Mouse (Mus musculus): ENCODE measurements at regions not wholly inside any gene's neighbourhood (a gene's known extent, or its start where the extent isn't known, plus 50 kb on each side); places are given as distances from the start of the nearest gene placed in this dataset.
"Not testable (repeated sequence)": the region's sequence is repeated elsewhere in the genome, so short reads cannot be mapped to it uniquely, and the experiment has no call there.

GRCm38 (mm10) chr14:15868520-15868919, 380.6 kb upstream of the Ngly1 start:
- DNase-seq (ENCODE audit: low spot score) = no peak

- no peak for DNase-seq (ENCODE audit: low spot score)
These were observed 377.1 kb upstream of the Ngly1 start for GRCm38 (mm10) chr14:15872013-15872412.

- DNase-seq (ENCODE audit: low spot score) = no peak
These were observed 368.9 kb upstream of the Ngly1 start for GRCm38 (mm10) chr14:15880146-15880545.

DNA sequence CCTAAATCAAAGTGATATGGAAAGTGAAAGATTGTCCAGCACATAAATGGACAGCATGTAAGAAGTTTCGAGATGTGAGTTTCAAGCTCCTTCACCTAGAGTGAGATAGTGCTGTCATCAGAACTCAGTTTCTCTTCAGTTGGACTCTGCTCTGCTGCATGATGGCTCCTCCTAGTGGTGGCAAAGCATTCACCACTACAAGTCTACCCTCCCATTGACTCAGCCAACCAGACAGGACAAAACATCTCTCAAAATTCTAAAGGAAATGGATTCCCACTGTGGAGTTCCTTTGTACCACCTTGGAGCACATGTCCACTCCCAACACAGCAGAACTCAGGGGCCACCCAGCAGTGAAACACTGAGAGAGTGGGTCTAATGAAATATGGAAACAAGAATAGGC, 367.8 kb upstream of the Ngly1 start:
- peak; percentile 56 for DNase-seq (ENCODE audit: low spot score)

GRCm38 (mm10) chr14:15884641-15885340, 364.3 kb upstream of the Ngly1 start:
- no peak for DNase-seq (ENCODE audit: low spot score)

GRCm38 (mm10) chr14:15897098-15897497, 352.0 kb upstream of the Ngly1 start:
- DNase-seq (ENCODE audit: low spot score) = no peak

GRCm38 (mm10) chr14:15906429-15906828, 342.7 kb upstream of the Ngly1 start:
- not testable (repeated sequence) for DNase-seq (ENCODE audit: low spot score)

- DNase-seq (ENCODE audit: low spot score) = not testable (repeated sequence)
These were observed 335.9 kb upstream of the Ngly1 start for GRCm38 (mm10) chr14:15913206-15913605.

- DNase-seq (ENCODE audit: low spot score) = no peak
These were observed 334.9 kb upstream of the Ngly1 start for GRCm38 (mm10) chr14:15914176-15914575.

- DNase-seq (ENCODE audit: low spot score) = not testable (repeated sequence)
These were observed 324.4 kb upstream of the Ngly1 start for GRCm38 (mm10) chr14:15924676-15925075.

DNA sequence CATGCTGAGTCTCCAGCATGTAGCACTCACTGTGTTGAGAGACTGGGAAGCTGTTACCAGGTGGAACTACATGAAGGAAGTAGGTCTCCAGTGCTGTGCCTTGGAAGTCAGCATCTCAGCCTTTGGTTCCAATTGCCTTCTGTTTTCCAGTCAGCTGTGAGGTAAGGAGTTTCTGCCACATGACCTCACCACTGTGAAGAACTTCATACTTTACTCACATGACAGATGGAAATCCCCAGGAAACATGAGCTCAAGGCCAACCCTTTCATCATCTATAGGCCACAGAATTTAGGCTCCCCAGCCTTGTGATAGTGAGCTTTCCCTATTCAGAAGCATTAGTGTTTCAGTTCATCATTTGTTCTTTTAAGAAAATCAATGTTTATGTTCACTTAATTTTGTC, 314.4 kb upstream of the Ngly1 start:
- peak; percentile 17 for DNase-seq (ENCODE audit: low spot score)

- DNase-seq (ENCODE audit: low spot score) = no peak
These were observed 278.8 kb upstream of the Ngly1 start for GRCm38 (mm10) chr14:15970321-15970720.

GRCm38 (mm10) chr14:15970767-15971166, 278.3 kb upstream of the Ngly1 start:
- no peak for DNase-seq (ENCODE audit: low spot score)

DNA sequence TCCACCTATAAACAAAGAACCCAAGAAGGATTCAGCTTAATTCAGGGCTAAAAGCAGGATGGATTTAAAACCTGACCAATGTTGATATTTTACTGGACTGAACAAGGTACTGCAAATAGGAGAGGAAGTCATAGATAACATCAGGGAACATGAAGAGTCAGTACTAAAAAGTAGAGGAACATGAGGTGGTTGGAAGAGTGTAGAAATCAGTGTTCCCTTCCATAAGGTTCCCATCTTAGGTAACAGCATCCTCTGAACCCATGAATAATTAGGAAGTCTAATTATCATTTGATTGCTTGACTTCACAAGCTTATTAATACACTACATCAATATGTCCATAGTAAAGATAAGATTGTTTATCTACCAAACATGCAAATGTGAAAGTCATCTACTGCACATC, 277.8 kb upstream of the Ngly1 start:
- DNase-seq (ENCODE audit: low spot score) = no peak

DNA sequence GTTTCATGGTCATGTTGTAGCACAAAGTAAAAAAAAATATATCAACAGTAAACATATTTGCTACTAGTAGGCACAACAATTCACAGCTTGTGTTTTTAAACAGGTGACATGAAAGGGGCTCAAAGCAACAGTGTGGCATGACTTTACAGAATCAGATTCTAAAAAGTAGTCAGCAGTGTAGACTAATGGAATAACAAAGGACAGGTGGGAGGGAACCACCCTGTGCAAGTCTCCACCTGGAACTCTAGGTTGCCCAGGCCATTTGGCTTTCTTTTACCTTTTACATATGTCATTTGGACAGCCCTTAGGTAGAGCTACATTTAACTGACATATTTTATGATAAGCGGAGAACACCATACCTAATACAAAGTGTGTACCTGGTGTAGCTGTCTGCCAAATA, 271.7 kb upstream of the Ngly1 start:
- DNase-seq (ENCODE audit: low spot score) = no peak

DNA sequence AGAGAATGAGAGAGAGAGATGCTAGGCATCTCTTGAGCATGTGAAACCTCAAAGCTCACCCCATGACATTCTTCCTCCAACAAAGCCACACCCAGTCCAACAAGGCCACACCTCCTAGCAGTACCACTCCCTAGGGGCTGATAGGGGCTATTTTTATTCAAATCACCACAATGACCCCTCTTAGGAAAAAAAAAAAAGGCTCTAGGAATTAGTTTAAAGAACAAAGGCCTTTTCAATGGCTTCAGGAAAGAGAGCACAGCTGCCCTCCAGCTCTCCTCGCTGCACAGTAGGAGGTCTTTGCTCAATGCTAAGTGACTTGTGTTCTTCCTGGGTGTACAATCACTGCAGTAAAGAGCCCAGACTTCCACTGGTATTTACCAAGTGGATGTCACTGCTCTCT, 270.8 kb upstream of the Ngly1 start:
- DNase-seq (ENCODE audit: low spot score) = no peak

- no peak for DNase-seq (ENCODE audit: low spot score)
These were observed 243.7 kb upstream of the Ngly1 start for GRCm38 (mm10) chr14:16005409-16005808.

DNA sequence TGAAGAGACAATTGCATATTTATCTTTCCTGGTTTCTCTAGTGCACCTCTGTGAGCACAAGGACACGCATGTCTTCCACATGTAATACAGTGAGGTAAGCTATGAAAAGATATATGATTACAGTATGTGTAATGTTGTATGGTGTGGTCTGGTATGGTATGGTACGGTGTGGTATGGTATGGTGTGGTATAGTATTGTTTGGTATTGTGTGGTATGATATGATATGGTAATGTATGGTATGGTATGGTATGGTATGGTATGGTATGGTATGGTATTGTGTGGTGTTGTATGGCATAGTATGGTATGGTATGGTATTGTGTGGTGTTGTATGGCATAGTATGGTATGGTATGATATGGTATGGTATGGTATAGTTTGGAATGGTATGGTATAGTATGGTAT, 242.1 kb upstream of the Ngly1 start:
- no peak for DNase-seq (ENCODE audit: low spot score)

DNA sequence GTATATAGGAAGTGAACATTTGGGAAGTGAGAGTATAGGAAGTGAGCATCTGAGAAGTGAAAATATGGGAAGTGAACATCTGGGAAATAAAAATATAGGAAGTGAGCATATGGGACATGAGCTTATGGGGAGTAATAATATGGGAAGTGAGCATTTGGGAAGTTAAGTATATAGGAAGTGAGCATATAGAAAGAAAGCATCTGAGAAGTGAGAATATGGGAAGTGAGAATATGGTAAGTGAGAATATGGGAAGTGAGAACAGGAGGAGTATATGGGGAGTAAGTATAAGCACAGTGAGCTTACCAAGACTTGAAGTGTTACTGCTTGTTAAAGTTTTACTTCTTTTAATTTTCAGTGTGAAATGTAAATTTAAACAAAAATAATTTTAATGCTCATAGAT, 239.3 kb upstream of the Ngly1 start:
- no peak for DNase-seq (ENCODE audit: low spot score)

- DNase-seq (ENCODE audit: low spot score) = peak; percentile 7
These were observed 225.2 kb upstream of the Ngly1 start for GRCm38 (mm10) chr14:16023853-16024252.

- no peak for DNase-seq (ENCODE audit: low spot score)
These were observed 211.3 kb upstream of the Ngly1 start for GRCm38 (mm10) chr14:16037771-16038170.

DNA sequence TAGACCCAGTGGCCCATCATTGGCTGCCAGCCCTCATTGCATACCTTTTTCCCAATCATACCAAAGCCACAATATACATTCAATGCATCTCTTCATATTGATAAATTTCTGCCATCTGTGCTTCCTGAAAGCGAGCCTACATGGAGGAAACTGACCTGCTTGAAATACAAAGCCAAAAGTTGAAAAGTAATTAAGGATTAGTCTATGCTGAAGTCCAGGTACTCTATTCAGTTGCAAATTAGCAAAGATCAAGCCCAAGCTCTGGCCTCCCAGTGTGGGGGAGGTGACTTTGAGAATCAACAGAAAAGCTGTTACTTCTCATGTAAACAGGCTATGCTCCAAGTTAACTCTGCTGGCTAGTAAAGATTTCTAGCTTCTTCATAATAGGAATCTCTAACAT, 210.7 kb upstream of the Ngly1 start:
- no peak for DNase-seq (ENCODE audit: low spot score)

DNA sequence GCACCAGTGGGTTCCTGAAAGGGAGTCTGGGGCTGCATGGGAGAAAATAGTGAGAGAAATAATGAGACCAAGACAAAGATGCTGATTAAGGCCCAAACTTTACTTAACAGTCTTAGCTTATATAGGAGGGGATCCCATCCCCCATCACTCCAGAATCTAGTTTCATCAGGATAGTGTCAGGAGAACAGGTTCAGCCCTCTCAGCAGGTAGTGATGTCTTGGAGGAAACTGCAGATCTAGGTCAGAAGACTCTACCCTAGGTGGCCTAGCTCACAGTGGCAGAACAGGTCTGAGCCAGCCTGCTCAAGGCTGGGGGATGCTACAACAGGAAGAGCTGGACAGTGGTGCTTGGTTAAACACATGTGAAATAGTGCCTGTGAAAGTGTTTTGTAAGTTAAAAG, 204.6 kb upstream of the Ngly1 start:
- DNase-seq (ENCODE audit: low spot score) = no peak

DNA sequence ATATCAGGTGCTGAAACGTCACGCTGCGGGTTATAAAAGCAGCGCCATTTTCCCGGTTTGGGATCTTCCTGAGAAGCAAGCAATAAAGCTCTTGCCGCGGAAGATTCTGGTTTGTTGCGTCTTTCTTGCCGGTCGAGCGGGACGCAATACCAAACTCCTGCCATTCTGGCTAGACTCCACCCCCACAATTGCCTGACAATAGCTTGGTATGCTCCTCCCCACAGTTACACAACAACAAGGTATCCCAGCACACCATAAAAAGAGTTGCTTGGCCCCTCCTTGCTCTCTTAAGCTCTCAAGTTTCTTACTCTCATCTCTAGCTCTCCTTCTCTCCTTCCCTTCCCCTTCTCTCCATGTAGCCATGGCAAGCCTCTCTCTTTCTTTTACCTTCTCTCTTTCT, 176.5 kb upstream of the Ngly1 start:
- DNase-seq (ENCODE audit: low spot score) = not testable (repeated sequence)

Measured in T-cell, adult 2 months (primary cell).